7 mouse cellular contexts compared by ENCODE assay signal in genomic region chr4:109476554-109477014, GRCm38 (mm10). TPM values are rescaled to one million over a fixed set of nuclear protein-coding genes. Genes with fewer than 3 reads are reported as not detected.
DNase-seq lines count a peak whose midpoint lies in the region; ATAC-seq lines count a peak whose summit lies in the region.

No protein-coding gene starts in this region.

- intact Hi-C loops in gastrocnemius, postnatal 36 days (cut with DNase I): loop anchor here (5.0 kb wide), 1 partner anchor 34 kb away; no protein-coding TSS in a partner anchor
- intact Hi-C loops in left cerebral cortex, postnatal 36 days (cut with DNase I): loop anchor here (5.0 kb wide), 1 partner anchor 201 kb away; the partner anchor contains the start of gene Faf1

- WGBS in intestine, embryonic 16.5 days: 0% methylated on average over 37 of the region's 39 CpGs
- WGBS in midbrain, embryonic 11.5 days: under 1% methylated on average over 30 of the region's 39 CpGs

- no peaks in the 10 kb centered on the region for H3K9me3 ChIP-seq in intestine, embryonic 16.5 days (ENCODE audit: control insufficient read depth, low read length)
- no peaks in the 10 kb centered on the region for H3K9me3 ChIP-seq in midbrain, embryonic 11.5 days (ENCODE audit: control insufficient read depth, low read length)

- peak; percentile 92 to 94 for DNase-seq in adrenal gland, adult 18-20 months (ENCODE audit: low spot score in 2 of 2)
- peak; percentile 97 for DNase-seq in embryo, embryonic 11 days
- DNase-seq in gastrocnemius, postnatal 36 days: peak; percentile 87 to 88
- peak; percentile 89 to 92 for DNase-seq in left cerebral cortex, postnatal 36 days (ENCODE audit: low spot score in 2 of 2)
- peak; percentile 99 for DNase-seq in midbrain, embryonic 11.5 days (ENCODE audit: low spot score, missing footprints)
- peak; percentile 88 for DNase-seq in skeletal muscle tissue, adult 2 months (ENCODE audit: low read depth, low spot score)

- H3K4me2 ChIP-seq in intestine, embryonic 16.5 days (ENCODE audit: low read depth, low read length): peak overlapping the region; percentile 66
- H3K4me2 ChIP-seq in midbrain, embryonic 11.5 days: peak overlapping the region; percentile 70

- peak overlapping the region; percentile 95 for H3K27ac ChIP-seq in intestine, embryonic 16.5 days (ENCODE audit: low read length)
- H3K27ac ChIP-seq in midbrain, embryonic 11.5 days (ENCODE audit: low read depth, low read length): peak overlapping the region; percentile 95

- peak overlapping the region; percentile 93 for H3K4me3 ChIP-seq in intestine, embryonic 16.5 days (ENCODE audit: low read length)
- peak overlapping the region; percentile 86 for H3K4me3 ChIP-seq in midbrain, embryonic 11.5 days (ENCODE audit: low read depth, low read length)

- peak overlapping the region; percentile 99 for H3K9ac ChIP-seq in intestine, embryonic 16.5 days (ENCODE audit: low read depth, low read length)
- H3K9ac ChIP-seq in midbrain, embryonic 11.5 days (ENCODE audit: low read length): peak overlapping the region; percentile 93

- H3K36me3 ChIP-seq in intestine, embryonic 16.5 days (ENCODE audit: control insufficient read depth, insufficient read depth, low read length): no peaks in the 10 kb centered on the region
- H3K36me3 ChIP-seq in midbrain, embryonic 11.5 days (ENCODE audit: control insufficient read depth, insufficient read depth, low read length): no peaks in the 10 kb centered on the region

- H3K27me3 ChIP-seq in intestine, embryonic 16.5 days (replicated peaks; ENCODE audit: control insufficient read depth, insufficient read depth, low read length): no peaks in the 10 kb centered on the region
- H3K27me3 ChIP-seq in midbrain, embryonic 11.5 days (ENCODE audit: control insufficient read depth, insufficient read depth, low read length): no peaks in the 10 kb centered on the region

- ATAC-seq in intestine, embryonic 16.5 days: peak; percentile 99
- peak; percentile 99 for ATAC-seq in midbrain, embryonic 11.5 days (ENCODE audit: low FRiP score)

- H3K4me1 ChIP-seq in intestine, embryonic 16.5 days (ENCODE audit: control insufficient read depth, insufficient read depth, low read length): peaks cover 5% of the 10 kb centered on the region; the same call in 1 of the 2 replicates
- peaks cover 6% of the 10 kb centered on the region; the same call in 1 of the 2 replicates for H3K4me1 ChIP-seq in midbrain, embryonic 11.5 days (ENCODE audit: control insufficient read depth, insufficient read depth, low read length)

RNA-seq across cellular contexts. Expression of gene Rnf11, which starts 7.9 kb away (rescaled TPM):
- 100 to 1,000 TPM; 187 to 242 TPM for total RNA-seq in adrenal gland, adult 18-20 months (2021)
- 100 to 1,000 TPM; 122 to 129 TPM for total RNA-seq in gastrocnemius, postnatal 36 days (2021)
- polyA plus RNA-seq in intestine, embryonic 16.5 days (2015; fragmentation: Nextera tagmentation; extraction: Ambion mirVana): 15.0 and 21.8 TPM in 2 replicates
- total RNA-seq in left cerebral cortex, postnatal 36 days (2021): 100 to 1,000 TPM; 207 to 216 TPM
- polyA plus RNA-seq in midbrain, embryonic 11.5 days (2014; fragmentation: Nextera tagmentation; extraction: Ambion mirVana): 54.9 and 61.2 TPM in 2 replicates

RNA-seq across cellular contexts. Expression of gene 4930522H14Rik, which starts 54.5 kb away (rescaled TPM):
- not detected for total RNA-seq in adrenal gland, adult 18-20 months (2021)
- total RNA-seq in gastrocnemius, postnatal 36 days (2021): not detected
- not detected in 2 replicates for polyA plus RNA-seq in intestine, embryonic 16.5 days (2015; fragmentation: Nextera tagmentation; extraction: Ambion mirVana)
- not detected for total RNA-seq in left cerebral cortex, postnatal 36 days (2021)
- not detected in 2 replicates for polyA plus RNA-seq in midbrain, embryonic 11.5 days (2014; fragmentation: Nextera tagmentation; extraction: Ambion mirVana)

Comparison
In these comparisons a context has a peak if more than half of its experiments do, and no peak if none do; other contexts are left out.
1. Peak in every context shown above with its lines: DNase-seq, ATAC-seq, H3K4me3 ChIP-seq and H3K27ac ChIP-seq.